Mouse (Mus musculus) myocyte (in vitro differentiated cells): Measurements from ENCODE around the gene Gm49450.

ENCODE experiments used
- E2F4 ChIP-seq: IDR thresholded peaks from one replicate; pipeline ENCODE4 v1.6.1; 2011; ENCODE audit warnings: mild to moderate bottlenecking, control low read depth, moderate library complexity; ENCODE audit not compliant: insufficient read depth
- MAX ChIP-seq: IDR thresholded peaks from one replicate; pipeline ENCODE4 v1.6.1; 2011; ENCODE audit warnings: low read depth, mild to moderate bottlenecking, control low read depth
- POLR2A ChIP-seq: IDR thresholded peaks from one replicate; pipeline ENCODE4 v1.6.1; 2011; ENCODE audit warnings: low read depth, mild to moderate bottlenecking, control low read depth, moderate library complexity; ENCODE audit not compliant: insufficient read length
- POLR2AphosphoS2 ChIP-seq: IDR thresholded peaks from one replicate; pipeline ENCODE4 v1.6.1; 2011; ENCODE audit warnings: low read depth, control low read depth; ENCODE audit not compliant: insufficient read length
- TCF12 ChIP-seq: IDR thresholded peaks from one replicate; pipeline ENCODE4 v1.6.1; 2011; ENCODE audit warnings: mild to moderate bottlenecking, control low read depth; ENCODE audit not compliant: poor library complexity, insufficient read depth, severe bottlenecking

DNA sequence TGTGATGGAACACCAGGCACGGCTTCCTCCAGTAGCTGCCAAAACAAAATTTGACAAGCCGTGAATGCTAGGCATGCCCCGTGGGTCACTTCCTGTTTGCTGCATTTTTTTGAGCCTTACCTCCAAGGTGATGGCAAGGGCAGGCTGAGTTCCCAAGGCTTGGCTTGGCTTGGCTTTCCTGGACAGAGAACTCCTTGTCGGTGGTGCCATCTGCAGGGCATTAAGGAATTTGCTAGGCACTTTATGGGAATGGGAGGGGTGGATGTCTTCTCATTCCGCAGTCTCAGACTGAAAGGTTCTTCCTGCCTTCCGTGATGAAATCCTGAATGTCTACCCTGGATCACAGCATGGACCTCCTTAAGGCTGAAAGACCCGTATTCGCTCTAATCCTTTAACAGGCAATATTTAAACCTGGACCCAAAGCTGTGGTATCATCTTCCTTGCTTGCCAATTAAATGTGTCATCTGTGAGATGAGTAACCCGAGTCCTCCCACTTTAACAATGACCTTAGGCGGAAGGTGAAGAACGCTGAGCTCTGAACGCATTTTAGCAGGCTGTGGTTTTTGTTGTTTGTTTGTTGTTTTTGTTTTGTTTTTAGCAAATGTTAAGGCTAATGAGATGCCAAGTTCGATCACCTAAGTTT, 24.6 kb downstream of the Gm49450 start:
- TF ChIP-seq POLR2A (no peak), MAX (no peak), POLR2AphosphoS2 (peak; percentile 52), TCF12 (no peak), E2F4 (no peak)
